Mouse (Mus musculus) liver, embryonic 14 days (tissue): ENCODE results near the gene Noxo1. TPM values are rescaled to one million over a fixed set of nuclear protein-coding genes. Genes with fewer than 3 reads are reported as not detected.

Source experiments
- polyA plus RNA-seq: library from polyadenylated mRNA; depleted of rRNA; stranded (reverse); fragments of >200 nt; gene quantifications from 2 replicates; pipeline ENCODE4 v1.2.3, GENCODE M21; 2012; rRNA removed

Noxo1 gene
- 0.66 and 0.81 TPM in 2 replicates for polyA plus RNA-seq

GRCm38 (mm10) chr17:24696011-24696697, at the start of gene Noxo1, which contains the start of gene Gfer:
Noxo1 (plus strand) TSS chr17:24696234.
Gfer (minus strand) TSS chr17:24696156.

DNA sequence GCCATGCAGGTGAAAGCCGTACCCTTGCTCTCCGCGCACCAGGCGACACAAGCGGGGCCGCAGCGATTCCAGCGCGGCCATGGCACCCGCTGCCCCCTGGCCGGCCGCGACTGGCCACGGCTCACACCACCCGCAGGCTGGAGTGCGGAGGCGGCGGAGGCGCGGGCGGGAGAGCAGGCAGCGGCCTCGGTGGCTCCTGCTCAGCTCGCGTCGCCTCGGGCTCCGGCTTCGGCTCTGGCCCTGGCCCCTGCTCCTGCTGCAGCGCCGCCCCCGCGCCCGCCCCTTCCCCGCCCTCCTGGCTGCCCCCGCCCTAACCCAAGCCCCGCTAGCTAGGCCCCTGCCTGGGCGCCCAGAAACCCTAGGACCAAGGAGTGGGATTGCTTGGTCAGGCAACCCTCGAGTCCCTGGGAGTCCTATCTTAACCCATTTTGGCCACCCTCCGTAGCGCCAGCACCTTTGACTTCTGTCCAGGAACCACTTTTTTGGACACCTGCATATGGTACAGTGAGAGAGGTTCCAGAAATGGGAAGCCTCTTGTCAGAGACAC, 45.9 kb upstream of the Noxo1 start, which contains the start of gene Slc9a3r2:
Gene Slc9a3r2, minus strand, starts transcription at position 258 of the 547 bp plus-strand sequence.

DNA sequence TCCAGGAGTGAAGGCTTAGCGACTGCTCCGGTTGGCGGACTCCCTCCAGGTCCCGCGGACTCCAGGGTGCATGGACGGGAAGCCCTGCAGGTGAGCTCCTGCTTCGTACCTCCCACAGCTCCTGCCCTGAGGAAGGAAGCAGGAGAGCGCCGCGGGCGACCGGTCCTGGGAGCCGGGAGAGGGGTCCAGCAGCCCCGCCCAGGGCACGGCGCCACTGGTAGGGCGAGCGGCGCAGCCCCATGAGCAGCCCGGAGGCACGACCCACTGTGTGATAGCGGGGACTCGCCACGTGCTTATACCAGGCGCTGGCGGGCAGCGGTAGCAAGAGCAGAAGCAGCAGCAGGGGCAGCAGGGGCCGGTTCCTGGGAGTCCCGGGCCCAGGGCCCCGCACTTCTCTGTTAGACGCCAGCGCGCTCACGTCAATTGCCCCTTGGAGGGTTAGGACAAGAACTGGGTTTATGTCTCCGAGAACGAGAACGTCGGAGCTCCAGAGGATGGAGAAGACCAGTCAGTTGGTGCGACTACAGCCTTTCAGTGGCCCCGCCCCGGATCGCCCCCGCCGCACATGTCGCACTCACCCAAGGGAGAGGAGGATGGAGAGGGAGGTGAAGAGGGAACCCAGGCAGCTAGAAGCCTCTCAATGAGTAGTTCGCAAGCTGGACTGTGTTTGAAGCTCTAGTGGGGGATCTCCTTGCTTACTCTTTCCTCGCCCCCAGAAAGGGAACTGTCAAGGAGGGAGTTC, 37.8 kb upstream of the Noxo1 start, which contains the start of gene Npw:
Gene Npw, minus strand, starts transcription at position 441 of the 742 bp plus-strand sequence.

GRCm38 (mm10) chr17:24669545-24670245, 26.3 kb upstream of the Noxo1 start, which contains the start of gene Zfp598:
Zfp598 (plus strand) TSS chr17:24669687.

DNA sequence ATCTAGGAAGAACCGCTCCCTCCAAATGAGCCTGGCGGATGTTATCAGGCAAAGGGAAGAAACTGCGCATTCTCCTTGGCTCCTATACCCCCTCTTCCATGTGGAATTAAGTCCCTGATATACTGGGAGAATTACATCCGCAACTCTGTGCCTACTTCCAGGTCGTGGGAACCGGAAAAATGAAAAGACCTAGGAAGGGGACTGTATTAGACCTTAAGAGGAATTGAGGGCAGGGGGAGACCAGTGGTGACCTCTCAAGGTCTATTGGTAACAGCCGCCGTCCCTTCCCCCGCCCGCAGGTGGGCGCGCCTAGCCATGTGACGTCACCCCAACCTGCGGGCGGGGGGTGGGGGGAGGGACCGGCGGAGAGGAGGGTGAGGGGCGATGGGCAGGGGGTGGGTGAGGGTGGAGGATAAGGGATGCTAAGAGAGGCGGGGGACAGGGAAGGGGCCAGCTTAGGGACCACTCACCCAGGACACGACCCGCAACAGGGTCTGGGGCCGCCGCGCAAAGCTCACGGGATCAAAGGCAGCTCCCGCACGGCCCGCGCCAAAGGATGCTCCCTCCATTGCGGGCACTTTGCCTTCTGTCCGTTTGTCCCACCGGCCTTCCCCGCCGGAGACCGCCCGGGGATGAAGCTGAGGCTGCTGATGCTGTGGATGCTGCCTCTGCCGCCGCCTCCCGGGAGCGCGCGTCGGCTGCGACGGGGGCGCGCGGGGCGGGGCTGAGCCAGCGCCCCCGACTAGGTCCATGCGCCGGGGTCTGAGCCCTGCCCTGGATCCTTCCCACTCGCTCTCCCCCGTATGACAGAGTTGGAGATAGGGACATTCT, 6.6 kb upstream of the Noxo1 start, which contains the start of gene Syngr3:
Gene Syngr3, minus strand, starts transcription at position 705 of the 831 bp plus-strand sequence.

GRCm38 (mm10) chr17:24706982-24707800, 11.2 kb downstream of the Noxo1 start, which contains the start of gene Tbl3:
Tbl3 (minus strand) TSS chr17:24707660.

DNA sequence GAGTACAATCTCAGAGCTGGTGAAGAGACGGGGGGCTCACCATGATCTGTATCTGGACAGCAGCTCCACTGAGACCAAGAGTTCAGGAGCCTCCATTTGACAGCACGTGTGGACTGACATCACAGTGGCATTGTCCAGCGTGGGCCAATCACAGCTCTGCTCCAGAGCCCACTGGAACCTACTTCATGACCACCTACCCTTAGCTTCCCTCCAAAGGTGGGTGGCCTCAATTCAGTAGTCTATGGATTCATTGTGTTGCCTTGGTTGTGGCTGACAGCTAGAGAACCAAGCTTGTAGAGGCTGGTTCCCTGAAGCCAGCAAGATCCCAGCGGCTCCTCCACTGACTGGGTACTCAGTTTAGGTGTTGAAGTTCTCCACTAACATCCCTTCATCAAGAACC, 21.9 kb downstream of the Noxo1 start, which contains the start of the genes Rnf151 and Rps2:
Gene Rnf151, minus strand, starts transcription at position 121 of the 400 bp plus-strand sequence.
Gene Rps2, plus strand, starts transcription at position 174 of the 400 bp plus-strand sequence.

DNA sequence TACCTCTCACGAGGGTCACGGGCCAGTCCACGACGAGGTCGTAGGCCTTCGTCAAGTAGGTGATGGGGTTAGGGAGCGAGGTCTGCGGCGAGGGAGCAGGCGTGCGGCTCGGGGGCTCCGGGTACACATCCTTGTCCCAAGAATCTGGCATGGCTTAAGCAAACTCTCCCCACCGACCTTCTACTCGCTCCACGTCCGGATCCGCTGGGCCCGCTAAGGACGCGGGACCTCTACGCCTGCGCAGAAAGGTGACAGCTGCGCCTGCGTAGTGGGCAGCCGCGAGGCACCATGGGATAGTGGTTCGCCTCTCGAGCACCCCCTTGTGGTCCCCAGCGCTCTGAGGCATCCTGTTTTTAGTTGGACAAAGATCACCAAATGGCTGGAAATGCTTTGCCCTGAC, 28.1 kb downstream of the Noxo1 start, which contains the start of gene Ndufb10:
Gene Ndufb10, minus strand, starts transcription at position 295 of the 400 bp plus-strand sequence.

DNA sequence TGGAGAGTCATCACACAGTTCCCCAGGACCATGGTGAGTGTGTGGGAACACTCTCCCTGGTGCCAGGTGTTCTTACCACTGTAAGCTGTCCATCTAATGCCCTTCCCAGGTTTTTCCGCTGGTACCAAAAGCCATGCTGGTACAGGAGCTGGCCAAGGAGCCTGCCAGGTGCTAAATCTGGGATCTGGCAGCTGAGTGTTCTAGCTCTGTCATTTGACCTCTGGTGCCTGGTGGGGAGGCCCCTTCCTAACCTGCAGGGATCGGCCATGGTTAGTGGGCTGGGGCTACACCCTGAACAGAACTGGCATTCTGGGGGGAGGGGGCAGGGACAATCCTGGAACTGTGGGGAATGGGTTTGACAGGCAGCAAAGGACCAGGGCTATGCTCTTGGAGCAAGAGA, 31.6 kb downstream of the Noxo1 start, which contains the start of gene Rpl3l:
Gene Rpl3l, plus strand, starts transcription at position 203 of the 400 bp plus-strand sequence.

GRCm38 (mm10) chr17:24736330-24737051, 40.5 kb downstream of the Noxo1 start, which contains the start of gene Msrb1:
Msrb1 (plus strand) TSS chr17:24736642.

Other genes starting within 250 kb of the Noxo1 start
- 18.2 and 21.0 TPM in 2 replicates for gene E4f1, start 225.9 kb upstream of the Noxo1 start, polyA plus RNA-seq
- 33.2 and 37.2 TPM in 2 replicates for gene Pgp, start 225.8 kb upstream of the Noxo1 start, polyA plus RNA-seq
- gene Bricd5, start 222.3 kb upstream of the Noxo1 start, polyA plus RNA-seq, result 0.29 and 0.43 TPM in 2 replicates
- gene Mlst8, start 217.2 kb upstream of the Noxo1 start, polyA plus RNA-seq, result 11.8 and 14.9 TPM in 2 replicates
- gene Caskin1, start 207.6 kb upstream of the Noxo1 start, polyA plus RNA-seq, result 0.08 and 0.12 TPM in 2 replicates
- 58.5 and 65.7 TPM in 2 replicates for gene Traf7, start 168.3 kb upstream of the Noxo1 start, polyA plus RNA-seq
- 0.25 and 0.28 TPM in 2 replicates for gene Rab26, start 162.0 kb upstream of the Noxo1 start, polyA plus RNA-seq
- gene Pkd1, start 146.4 kb upstream of the Noxo1 start, polyA plus RNA-seq, result 3.0 and 3.5 TPM in 2 replicates
- 18.2 and 20.5 TPM in 2 replicates for gene Tsc2, start 63.6 kb upstream of the Noxo1 start, polyA plus RNA-seq
- 6.4 TPM in 2 replicates for gene Nthl1, start 63.6 kb upstream of the Noxo1 start, polyA plus RNA-seq
- 5.4 and 5.8 TPM in 2 replicates for gene Slc9a3r2, start 45.9 kb upstream of the Noxo1 start, polyA plus RNA-seq
- gene Npw, start 37.8 kb upstream of the Noxo1 start, polyA plus RNA-seq, result 0.18 and 0.27 TPM in 2 replicates
- 20.9 and 23.8 TPM in 2 replicates for gene Zfp598, start 26.5 kb upstream of the Noxo1 start, polyA plus RNA-seq
- gene Syngr3, start 6.3 kb upstream of the Noxo1 start, polyA plus RNA-seq, result 0.05 and 0.06 TPM in 2 replicates
- 18.1 and 19.5 TPM in 2 replicates for gene Gfer, start 78 bp upstream of the Noxo1 start, polyA plus RNA-seq
- gene Tbl3, start 11.4 kb downstream of the Noxo1 start, polyA plus RNA-seq, result 24.4 and 29.3 TPM in 2 replicates
- 0.32 and 0.33 TPM in 2 replicates for gene Rnf151, start 21.8 kb downstream of the Noxo1 start, polyA plus RNA-seq
- 2,079 and 2,282 TPM in 2 replicates for gene Rps2, start 21.9 kb downstream of the Noxo1 start, polyA plus RNA-seq
- gene Ndufb10, start 28.2 kb downstream of the Noxo1 start, polyA plus RNA-seq, result 166 and 170 TPM in 2 replicates
- not detected in 2 replicates for gene Rpl3l, start 31.6 kb downstream of the Noxo1 start, polyA plus RNA-seq
- gene Msrb1, start 40.4 kb downstream of the Noxo1 start, polyA plus RNA-seq, result 20.9 and 25.8 TPM in 2 replicates
- not detected in 2 replicates for gene Hs3st6, start 56.8 kb downstream of the Noxo1 start, polyA plus RNA-seq
- gene Meiob, start 108.1 kb downstream of the Noxo1 start, polyA plus RNA-seq, result 0.71 and 0.81 TPM in 2 replicates
- 56.3 and 67.1 TPM in 2 replicates for gene Hagh, start 143.9 kb downstream of the Noxo1 start, polyA plus RNA-seq
- gene Fahd1, start 154.1 kb downstream of the Noxo1 start, polyA plus RNA-seq, result 21.3 and 22.2 TPM in 2 replicates
- 3.2 and 3.9 TPM in 2 replicates for gene Igfals, start 169.8 kb downstream of the Noxo1 start, polyA plus RNA-seq
- gene Nubp2, start 190.1 kb downstream of the Noxo1 start, polyA plus RNA-seq, result 23.3 and 35.0 TPM in 2 replicates
- 22.9 and 27.5 TPM in 2 replicates for gene Spsb3, start 190.4 kb downstream of the Noxo1 start, polyA plus RNA-seq
- gene Eme2, start 198.9 kb downstream of the Noxo1 start, polyA plus RNA-seq, result 7.7 and 8.7 TPM in 2 replicates
- gene Mrps34, start 198.9 kb downstream of the Noxo1 start, polyA plus RNA-seq, result 44.0 and 47.7 TPM in 2 replicates
- gene Nme3, start 200.3 kb downstream of the Noxo1 start, polyA plus RNA-seq, result 47.2 and 54.4 TPM in 2 replicates
- gene Mapk8ip3, start 240.7 kb downstream of the Noxo1 start, polyA plus RNA-seq, result 29.7 and 32.2 TPM in 2 replicates